Mouse (Mus musculus): ENCODE results near the gene Stx16. TPM values are rescaled to one million over a fixed set of nuclear protein-coding genes. Genes with fewer than 3 reads are reported as not detected.

Gene Stx16
- total RNA-seq, 1 experiment from 2014 or later: 58.1 TPM

DNA sequence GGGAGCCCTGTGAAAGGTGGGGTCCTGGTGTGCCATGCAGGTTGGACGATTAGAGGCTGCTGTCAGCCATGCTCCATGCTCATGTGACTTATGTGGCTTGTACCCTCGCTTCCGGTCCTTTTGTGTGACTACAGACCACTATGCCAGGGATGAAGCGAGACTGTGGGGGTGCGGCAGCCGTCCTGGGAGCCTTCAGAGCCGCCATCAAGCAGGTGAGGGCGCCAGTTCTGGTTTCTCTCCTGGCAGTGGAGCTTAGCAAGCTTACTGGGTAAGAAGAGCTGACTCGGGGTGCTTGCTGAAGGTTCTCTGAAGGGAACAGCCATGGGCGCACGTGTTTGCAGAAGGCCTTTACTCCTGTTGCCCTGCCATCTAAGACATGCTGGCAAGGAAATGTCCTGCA, 43.2 kb downstream of the Stx16 start:
- no peak for ATAC-seq (ENCODE audit: extremely low read depth, insufficient number of reproducible peaks, low FRiP score, poor library complexity, severe bottlenecking)

DNA sequence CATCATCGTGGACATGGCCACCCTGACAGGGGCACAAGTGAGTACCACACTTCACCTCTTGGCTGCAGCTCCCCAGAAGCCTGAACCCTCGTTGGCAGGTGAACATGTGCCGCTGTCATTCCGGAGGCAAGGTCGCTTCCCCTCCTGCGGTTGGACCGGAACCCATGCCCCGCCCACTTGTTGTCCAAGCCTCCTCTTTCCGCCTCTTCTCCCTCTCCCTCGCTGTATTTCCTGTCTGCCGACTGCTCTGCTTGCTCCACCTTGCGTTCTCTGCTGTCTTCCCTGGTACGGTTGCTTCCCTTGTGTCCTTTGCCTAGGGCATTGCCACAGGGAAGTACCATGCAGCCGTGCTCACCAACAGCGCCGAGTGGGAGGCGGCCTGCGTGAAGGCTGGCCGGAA, 44.5 kb downstream of the Stx16 start:
- ATAC-seq (ENCODE audit: extremely low read depth, insufficient number of reproducible peaks, low FRiP score, poor library complexity, severe bottlenecking): no peak

DNA sequence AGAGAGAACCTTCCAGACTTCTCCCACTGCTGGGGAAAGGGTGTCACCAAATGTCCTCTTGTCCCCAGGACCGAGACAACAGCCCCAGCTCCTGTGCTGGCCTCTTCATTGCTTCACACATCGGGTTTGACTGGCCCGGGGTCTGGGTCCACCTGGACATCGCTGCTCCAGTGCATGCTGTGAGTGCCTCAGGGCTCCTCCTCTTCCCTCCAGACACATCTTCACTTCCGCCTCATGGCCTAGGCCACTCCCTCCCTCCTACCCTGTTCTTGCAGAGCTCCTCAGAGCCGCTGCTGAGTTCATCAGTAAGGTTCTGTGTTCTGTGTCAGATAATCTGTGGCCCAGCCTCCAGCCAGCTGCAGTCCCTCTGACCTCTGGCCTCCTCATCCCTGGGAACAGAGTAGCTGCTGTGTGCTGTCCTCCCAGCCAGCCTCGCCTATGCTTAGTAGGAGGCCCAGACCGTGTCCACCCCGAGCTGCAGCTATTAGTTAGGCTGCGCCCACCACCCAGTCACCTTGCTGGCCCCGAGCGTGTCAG, 45.4 kb downstream of the Stx16 start:
- no peak for ATAC-seq (ENCODE audit: extremely low read depth, insufficient number of reproducible peaks, low FRiP score, poor library complexity, severe bottlenecking)

- ATAC-seq (ENCODE audit: extremely low read depth, insufficient number of reproducible peaks, low FRiP score, poor library complexity, severe bottlenecking): no peak
Measured at GRCm38 (mm10) chr2:174122331-174122730, 46.2 kb downstream of the Stx16 start.

DNA sequence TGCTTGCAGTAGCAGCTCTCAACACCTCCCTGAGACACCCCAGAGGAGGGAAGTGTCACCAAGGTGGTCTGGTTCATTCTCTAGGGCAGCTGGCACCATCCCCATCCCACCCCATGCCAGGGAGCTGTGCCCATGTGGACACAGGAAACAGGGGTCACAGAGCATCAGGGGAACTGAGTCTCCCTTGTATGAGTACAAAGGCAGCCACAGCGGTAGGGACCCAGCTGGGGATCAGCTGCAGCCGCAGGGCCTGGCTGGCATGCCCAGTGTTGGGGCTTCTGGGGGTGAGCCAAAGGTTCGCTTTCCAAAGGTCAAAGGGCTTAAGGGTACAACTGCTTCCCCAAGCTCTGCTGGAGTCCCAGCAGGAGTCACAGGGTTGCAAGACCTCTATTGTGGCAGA, 47.6 kb downstream of the Stx16 start:
- no peak for ATAC-seq (ENCODE audit: extremely low read depth, insufficient number of reproducible peaks, low FRiP score, poor library complexity, severe bottlenecking)

DNA sequence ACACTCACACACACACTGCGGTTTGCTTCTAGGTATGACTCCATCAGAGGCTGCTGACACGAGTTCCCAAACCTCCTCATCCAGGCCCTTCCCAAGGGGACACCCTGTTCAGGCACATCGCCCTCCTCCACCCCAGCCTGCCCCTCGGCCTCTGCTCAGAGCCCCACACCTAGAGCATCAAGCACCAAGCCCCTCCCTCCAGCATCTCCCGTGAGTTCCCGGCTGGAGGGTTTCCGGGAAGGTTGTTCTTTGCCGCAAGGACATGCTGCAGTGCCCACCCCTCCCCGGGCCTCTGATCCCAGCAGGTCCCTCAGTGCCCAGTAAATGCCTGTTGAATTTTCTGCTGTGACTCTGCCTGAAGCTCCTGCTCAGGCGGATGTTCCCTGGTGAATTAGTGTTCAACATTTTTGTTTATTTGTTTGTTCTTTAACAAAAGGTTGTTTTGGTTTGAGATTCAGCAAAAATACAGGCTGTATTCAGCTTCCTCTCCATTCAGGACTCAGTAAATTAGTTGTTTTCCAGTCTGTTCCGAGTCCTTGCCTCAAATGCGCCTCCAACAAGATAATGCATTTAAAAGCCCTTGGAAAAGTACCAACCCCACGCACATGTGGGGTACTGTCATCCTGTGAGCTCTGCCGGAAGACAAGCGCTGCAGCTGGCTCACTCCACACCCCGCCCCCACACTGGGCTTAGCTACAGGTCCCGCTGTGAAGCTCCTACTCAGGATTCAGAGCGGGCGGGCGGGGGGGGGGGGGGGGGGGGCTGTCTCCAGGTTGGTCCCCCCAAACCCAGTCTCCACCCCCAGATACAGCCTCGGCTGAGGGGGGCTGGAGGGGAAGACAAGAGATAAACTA, 50.6 kb downstream of the Stx16 start:
- ATAC-seq (ENCODE audit: extremely low read depth, insufficient number of reproducible peaks, low FRiP score, poor library complexity, severe bottlenecking): no peak

- ATAC-seq (ENCODE audit: extremely low read depth, insufficient number of reproducible peaks, low FRiP score, poor library complexity, severe bottlenecking): no peak
Measured at GRCm38 (mm10) chr2:174127376-174127713, 51.2 kb downstream of the Stx16 start.

GRCm38 (mm10) chr2:174128926-174129325, 52.8 kb downstream of the Stx16 start:
- ATAC-seq (ENCODE audit: extremely low read depth, insufficient number of reproducible peaks, low FRiP score, poor library complexity, severe bottlenecking): no peak

DNA sequence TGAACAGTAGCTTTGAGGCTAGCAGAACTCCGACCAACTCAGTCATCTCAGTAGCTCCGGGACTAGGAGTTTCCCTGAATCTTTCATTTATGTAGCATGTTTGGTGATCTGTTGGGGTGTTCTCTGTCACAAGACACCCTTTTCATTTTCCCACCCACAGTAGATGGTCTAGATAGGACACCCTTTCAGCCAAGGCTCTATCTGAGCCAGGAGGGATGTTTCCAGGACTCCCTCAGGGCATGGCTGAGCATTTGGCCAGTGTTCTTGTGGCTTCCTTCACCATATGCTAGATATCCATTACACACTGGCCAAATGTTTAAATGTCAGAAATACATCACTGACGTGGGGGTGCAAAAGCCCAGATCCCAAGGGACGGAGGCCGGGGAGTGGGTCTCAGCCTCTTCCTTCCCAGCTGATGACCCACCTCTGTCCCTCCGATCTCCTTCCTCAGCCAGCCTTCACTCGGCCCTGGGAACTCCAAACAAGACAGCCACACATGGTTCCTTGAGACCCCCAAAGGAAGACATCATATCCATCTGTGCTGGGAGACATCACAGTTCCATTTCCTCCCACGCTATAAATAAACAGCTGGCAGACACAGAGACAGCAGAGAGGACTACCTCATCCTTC, 54.5 kb downstream of the Stx16 start:
- ATAC-seq (ENCODE audit: extremely low read depth, insufficient number of reproducible peaks, low FRiP score, poor library complexity, severe bottlenecking): no peak

DNA sequence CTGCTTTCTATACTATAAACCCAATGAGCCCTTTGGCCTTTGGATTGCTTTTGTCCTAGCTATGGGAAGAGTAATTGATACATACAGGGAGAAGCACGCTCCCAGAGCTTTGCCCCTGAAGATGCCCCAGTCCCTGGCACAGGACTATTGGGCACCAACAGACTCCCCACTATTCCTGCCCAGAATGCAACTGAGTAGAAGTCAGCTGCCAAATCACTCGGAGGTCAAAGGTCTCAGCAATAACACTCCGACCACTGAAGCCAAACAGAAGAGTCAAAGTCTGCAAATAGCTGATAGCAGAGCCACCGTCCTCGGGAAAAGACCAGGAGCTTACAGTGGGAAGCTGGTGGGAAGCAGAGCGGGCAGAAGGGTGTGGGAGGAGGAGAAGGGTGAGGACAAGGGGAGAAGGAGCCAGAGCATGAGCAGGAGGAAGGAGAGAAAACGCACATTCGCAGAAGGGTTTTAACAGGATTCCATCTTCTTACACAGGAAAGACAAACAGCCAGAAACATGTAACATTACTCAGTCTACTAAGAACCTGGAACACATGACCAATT, 56.4 kb downstream of the Stx16 start:
- ATAC-seq (ENCODE audit: extremely low read depth, insufficient number of reproducible peaks, low FRiP score, poor library complexity, severe bottlenecking): no peak

Other genes starting within 250 kb of the Stx16 start
- 21.2 and 22.5 TPM in 2 replicates for gene Npepl1, start 34.0 kb downstream of the Stx16 start, total RNA-seq (2017)
- 285 and 293 TPM in 2 replicates for gene Gnas, start 208.0 kb downstream of the Stx16 start, total RNA-seq (2017)